Mouse (Mus musculus): ENCODE results near the gene Rin3. TPM values are rescaled to one million over a fixed set of nuclear protein-coding genes. Genes with fewer than 3 reads are reported as not detected.

Gene Rin3
- polyA plus RNA-seq, 1 experiment from 2014 or later = 1.6 TPM

DNA sequence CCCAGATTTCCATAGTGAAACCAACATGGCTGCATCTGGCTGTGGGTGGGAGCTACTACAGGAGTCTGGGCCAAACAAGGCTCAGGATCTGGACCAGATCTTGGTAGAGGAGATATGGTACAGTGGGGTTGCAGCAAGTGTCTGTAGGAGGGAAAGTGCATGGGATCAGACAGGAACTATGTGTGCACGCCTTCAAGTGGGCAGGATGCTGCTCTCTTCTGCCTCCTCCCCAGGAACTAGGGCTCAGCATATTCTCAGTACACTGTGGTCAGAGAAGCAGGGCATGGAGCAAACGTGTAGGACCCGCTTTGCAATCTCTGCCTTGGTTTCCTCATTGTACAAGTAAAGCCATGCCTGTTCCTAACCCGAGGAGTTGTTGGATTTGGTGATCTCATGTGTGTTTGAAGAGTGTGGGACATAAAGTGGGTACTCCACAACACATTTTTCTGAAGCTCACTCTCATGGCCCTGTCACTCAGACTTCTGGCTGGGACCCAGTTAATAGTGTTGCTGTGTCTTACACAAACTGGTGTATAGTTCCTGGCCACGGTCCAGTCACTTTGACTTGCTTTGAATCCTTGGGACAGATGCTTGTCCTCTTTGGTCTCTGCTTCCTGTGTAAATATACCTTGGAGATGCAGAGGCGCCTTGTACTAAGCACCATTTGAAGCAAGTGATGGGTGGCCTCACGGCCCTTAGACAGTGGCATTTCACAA lies 9.8 kb downstream of the Rin3 start:
- no peaks in the 10 kb centered on the region for H3K4me1 ChIP-seq (ENCODE audit: control insufficient read depth, insufficient read depth, low read length)
- 87% methylated on average over 7 of the region's 7 CpGs for WGBS
- H3K4me3 ChIP-seq (ENCODE audit: low read depth, low read length) = no peak overlapping the region
- no peaks in the 10 kb centered on the region for H3K9me3 ChIP-seq (replicated peaks; ENCODE audit: control insufficient read depth, low read length, poor library complexity, severe bottlenecking)
- H3K27me3 ChIP-seq (ENCODE audit: control insufficient read depth, insufficient read depth, low read depth, low read length) = no peaks in the 10 kb centered on the region
- H3K36me3 ChIP-seq (ENCODE audit: control insufficient read depth, insufficient read depth, low read length) = no peaks in the 10 kb centered on the region
- no peak overlapping the region for H3K9ac ChIP-seq (ENCODE audit: low read depth, low read length)
- no peak overlapping the region for H3K27ac ChIP-seq (ENCODE audit: low read length)
- ATAC-seq = no peak
- no peak overlapping the region for H3K4me2 ChIP-seq (ENCODE audit: low read length)

DNA sequence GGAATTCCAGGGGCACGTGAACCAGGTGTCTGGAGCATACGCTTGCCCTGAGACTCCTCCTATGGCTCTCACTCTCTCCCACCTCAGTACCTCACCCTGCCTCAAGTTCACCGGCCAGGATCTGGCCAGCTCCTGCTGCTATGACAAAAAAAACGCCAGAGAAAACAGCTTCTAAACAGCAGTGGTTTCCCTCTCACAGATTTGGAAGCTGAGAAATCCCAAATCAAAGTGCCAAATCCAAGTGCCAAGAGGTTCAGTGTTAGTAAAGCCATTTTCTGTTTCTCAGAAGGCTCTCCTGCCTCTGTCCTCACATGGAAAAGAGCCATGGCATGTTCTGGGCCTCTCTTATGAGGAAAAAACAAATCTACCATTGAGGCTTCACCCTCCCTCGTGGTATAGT lies 11.8 kb downstream of the Rin3 start:
- WGBS = 77% methylated on average over 5 of the region's 5 CpGs
- Histone ChIP-seq H3K9me3 (replicated peaks; ENCODE audit: control insufficient read depth, low read length, poor library complexity, severe bottlenecking) (no peaks in the 10 kb centered on the region), H3K27me3 (ENCODE audit: control insufficient read depth, insufficient read depth, low read depth, low read length) (no peaks in the 10 kb centered on the region), H3K27ac (ENCODE audit: low read length) (no peak overlapping the region), H3K9ac (ENCODE audit: low read depth, low read length) (no peak overlapping the region), H3K36me3 (ENCODE audit: control insufficient read depth, insufficient read depth, low read length) (no peaks in the 10 kb centered on the region), H3K4me3 (ENCODE audit: low read depth, low read length) (no peak overlapping the region), H3K4me2 (ENCODE audit: low read length) (no peak overlapping the region), H3K4me1 (ENCODE audit: control insufficient read depth, insufficient read depth, low read length) (no peaks in the 10 kb centered on the region)
- no peak for ATAC-seq

DNA sequence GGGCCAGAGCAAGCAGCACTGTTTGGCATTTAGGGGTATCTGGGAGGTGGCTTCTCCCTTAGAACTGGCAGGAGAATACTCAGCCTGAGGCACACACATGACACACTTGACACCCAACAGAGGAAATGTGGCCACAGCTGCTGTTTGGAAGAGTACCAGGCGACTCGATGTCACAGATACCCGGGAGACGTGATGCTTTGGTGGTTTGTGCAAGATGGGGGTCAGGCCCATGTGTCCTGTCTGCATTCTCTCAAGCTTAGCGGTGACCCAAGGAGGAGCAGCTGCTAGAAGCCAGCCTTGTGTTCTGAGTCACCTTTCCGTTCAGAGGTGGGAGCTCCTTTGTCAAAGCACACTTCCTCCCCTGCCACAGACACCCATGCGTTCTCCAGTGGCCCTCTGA lies 12.4 kb downstream of the Rin3 start:
- 0 out of 2 replicates have a peak overlapping the region, but pooled peaks have one; percentile 10 for H3K9ac ChIP-seq (ENCODE audit: low read depth, low read length)
- H3K9me3 ChIP-seq (replicated peaks; ENCODE audit: control insufficient read depth, low read length, poor library complexity, severe bottlenecking) = no peaks in the 10 kb centered on the region
- H3K27me3 ChIP-seq (ENCODE audit: control insufficient read depth, insufficient read depth, low read depth, low read length) = no peaks in the 10 kb centered on the region
- no peaks in the 10 kb centered on the region for H3K36me3 ChIP-seq (ENCODE audit: control insufficient read depth, insufficient read depth, low read length)
- H3K4me1 ChIP-seq (ENCODE audit: control insufficient read depth, insufficient read depth, low read length) = no peaks in the 10 kb centered on the region
- 0 out of 2 replicates have a peak, but pooled peaks have one; percentile 8 for ATAC-seq
- H3K27ac ChIP-seq (ENCODE audit: low read length) = no peak overlapping the region
- H3K4me3 ChIP-seq (ENCODE audit: low read depth, low read length) = no peak overlapping the region
- WGBS = 74% methylated on average over 7 of the region's 7 CpGs
- H3K4me2 ChIP-seq (ENCODE audit: low read length) = no peak overlapping the region

DNA sequence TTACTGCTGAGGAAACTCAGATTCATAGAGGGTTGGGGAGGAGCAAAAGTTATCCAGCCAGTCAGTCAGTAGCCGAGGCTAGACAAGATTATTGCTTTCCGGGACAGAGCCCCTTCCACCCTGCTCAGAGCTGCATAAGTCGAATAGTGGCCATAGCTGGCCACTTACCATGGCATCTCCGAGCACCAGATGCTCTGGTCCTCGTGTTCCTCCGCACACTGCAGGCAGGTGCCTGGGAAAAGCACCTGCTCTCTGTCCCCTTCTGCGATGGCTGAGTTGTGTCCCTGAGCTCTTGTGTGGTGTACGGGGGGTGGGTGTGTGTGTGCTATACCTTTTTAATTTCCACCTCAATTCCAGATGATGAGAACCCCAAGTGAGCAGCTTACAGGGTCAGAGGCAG lies 12.8 kb downstream of the Rin3 start:
- Histone ChIP-seq H3K9me3 (replicated peaks; ENCODE audit: control insufficient read depth, low read length, poor library complexity, severe bottlenecking) (no peaks in the 10 kb centered on the region), H3K27me3 (ENCODE audit: control insufficient read depth, insufficient read depth, low read depth, low read length) (no peaks in the 10 kb centered on the region), H3K9ac (ENCODE audit: low read depth, low read length) (0 out of 2 replicates have a peak overlapping the region, but pooled peaks have one; percentile 10), H3K4me3 (ENCODE audit: low read depth, low read length) (no peak overlapping the region), H3K4me2 (ENCODE audit: low read length) (no peak overlapping the region), H3K4me1 (ENCODE audit: control insufficient read depth, insufficient read depth, low read length) (no peaks in the 10 kb centered on the region), H3K36me3 (ENCODE audit: control insufficient read depth, insufficient read depth, low read length) (no peaks in the 10 kb centered on the region), H3K27ac (ENCODE audit: low read length) (no peak overlapping the region)
- 0 out of 2 replicates have a peak, but pooled peaks have one; percentile 11 for ATAC-seq
- WGBS = 81% methylated on average over 8 of the region's 8 CpGs

DNA sequence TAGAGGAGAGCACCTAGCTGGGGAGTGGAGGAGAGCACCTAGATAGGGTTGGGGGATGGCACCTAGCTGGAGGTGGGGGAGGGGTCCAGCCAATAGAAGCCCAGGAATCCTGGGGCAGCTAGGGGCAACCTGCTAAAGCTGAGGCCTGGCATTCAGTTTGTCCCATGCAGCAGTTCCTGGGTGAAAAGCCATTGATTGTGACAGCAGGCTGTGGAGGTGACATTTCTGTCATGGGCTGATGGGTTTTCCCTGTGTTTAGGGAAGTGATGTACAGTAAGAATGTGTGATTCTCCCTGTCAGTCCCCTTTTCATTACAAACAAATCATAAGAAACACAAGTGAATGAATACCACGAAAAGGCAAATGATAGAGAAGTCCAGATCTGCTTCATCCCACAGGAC lies 13.5 kb downstream of the Rin3 start:
- H3K27me3 ChIP-seq (ENCODE audit: control insufficient read depth, insufficient read depth, low read depth, low read length) = no peaks in the 10 kb centered on the region
- H3K4me1 ChIP-seq (ENCODE audit: control insufficient read depth, insufficient read depth, low read length) = no peaks in the 10 kb centered on the region
- no peaks in the 10 kb centered on the region for H3K36me3 ChIP-seq (ENCODE audit: control insufficient read depth, insufficient read depth, low read length)
- H3K27ac ChIP-seq (ENCODE audit: low read length) = no peak overlapping the region
- ATAC-seq = no peak
- H3K4me2 ChIP-seq (ENCODE audit: low read length) = no peak overlapping the region
- WGBS = 73% methylated on average over 1 of the region's 1 CpGs
- no peak overlapping the region for H3K4me3 ChIP-seq (ENCODE audit: low read depth, low read length)
- H3K9me3 ChIP-seq (replicated peaks; ENCODE audit: control insufficient read depth, low read length, poor library complexity, severe bottlenecking) = no peaks in the 10 kb centered on the region
- H3K9ac ChIP-seq (ENCODE audit: low read depth, low read length) = no peak overlapping the region

DNA sequence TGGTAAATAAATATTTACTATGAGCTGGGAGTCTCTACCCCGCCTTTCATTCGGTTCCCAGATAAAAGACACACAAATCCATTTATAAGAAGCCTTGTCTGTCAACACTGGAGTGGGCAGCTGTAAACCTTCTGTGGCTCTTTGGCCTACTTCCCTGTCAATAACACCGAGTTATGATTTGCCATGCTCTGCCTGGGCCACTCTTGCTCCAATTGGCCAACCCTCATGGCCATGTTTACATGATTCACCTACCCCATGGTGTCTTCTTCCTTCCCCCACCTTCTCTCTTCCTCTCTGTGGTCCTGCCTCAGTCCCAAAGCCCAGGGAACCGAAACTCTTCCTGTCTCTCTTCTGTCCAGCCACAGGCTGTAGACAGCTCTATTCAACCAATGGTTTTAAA lies 14.1 kb downstream of the Rin3 start:
- H3K9me3 ChIP-seq (replicated peaks; ENCODE audit: control insufficient read depth, low read length, poor library complexity, severe bottlenecking) = no peaks in the 10 kb centered on the region
- no peak for ATAC-seq
- no peak overlapping the region for H3K9ac ChIP-seq (ENCODE audit: low read depth, low read length)
- no peak overlapping the region for H3K4me3 ChIP-seq (ENCODE audit: low read depth, low read length)
- no peak overlapping the region for H3K4me2 ChIP-seq (ENCODE audit: low read length)
- WGBS = 84% methylated on average over 4 of the region's 4 CpGs
- no peak overlapping the region for H3K27ac ChIP-seq (ENCODE audit: low read length)
- no peaks in the 10 kb centered on the region for H3K27me3 ChIP-seq (ENCODE audit: control insufficient read depth, insufficient read depth, low read depth, low read length)
- no peaks in the 10 kb centered on the region for H3K4me1 ChIP-seq (ENCODE audit: control insufficient read depth, insufficient read depth, low read length)
- no peaks in the 10 kb centered on the region for H3K36me3 ChIP-seq (ENCODE audit: control insufficient read depth, insufficient read depth, low read length)

DNA sequence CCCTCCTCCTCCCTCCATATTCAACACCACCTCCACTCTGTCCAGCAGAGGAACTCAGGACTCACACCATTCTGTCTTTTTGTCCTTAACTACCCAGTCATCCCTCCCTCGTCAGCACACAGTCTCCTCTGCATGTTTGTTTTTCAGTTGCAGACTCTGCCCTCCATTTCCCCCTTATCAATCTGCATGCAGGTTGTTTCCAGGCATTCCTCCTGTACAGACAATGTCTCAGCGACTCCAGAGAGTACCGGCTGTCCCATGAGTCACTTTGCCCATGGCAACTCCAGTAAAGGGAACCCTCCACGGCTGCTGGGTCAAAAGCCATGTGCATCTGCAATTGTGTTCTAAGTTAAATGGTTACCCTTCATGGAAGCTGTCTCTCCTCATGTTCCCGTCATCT lies 16.4 kb downstream of the Rin3 start:
- Histone ChIP-seq H3K4me1 (ENCODE audit: control insufficient read depth, insufficient read depth, low read length) (no peaks in the 10 kb centered on the region), H3K9ac (ENCODE audit: low read depth, low read length) (no peak overlapping the region), H3K27ac (ENCODE audit: low read length) (no peak overlapping the region), H3K27me3 (ENCODE audit: control insufficient read depth, insufficient read depth, low read depth, low read length) (no peaks in the 10 kb centered on the region), H3K4me3 (ENCODE audit: low read depth, low read length) (no peak overlapping the region), H3K9me3 (replicated peaks; ENCODE audit: control insufficient read depth, low read length, poor library complexity, severe bottlenecking) (no peaks in the 10 kb centered on the region), H3K36me3 (ENCODE audit: control insufficient read depth, insufficient read depth, low read length) (no peaks in the 10 kb centered on the region), H3K4me2 (ENCODE audit: low read length) (no peak overlapping the region)
- 74% methylated on average over 5 of the region's 5 CpGs for WGBS
- ATAC-seq = no peak

DNA sequence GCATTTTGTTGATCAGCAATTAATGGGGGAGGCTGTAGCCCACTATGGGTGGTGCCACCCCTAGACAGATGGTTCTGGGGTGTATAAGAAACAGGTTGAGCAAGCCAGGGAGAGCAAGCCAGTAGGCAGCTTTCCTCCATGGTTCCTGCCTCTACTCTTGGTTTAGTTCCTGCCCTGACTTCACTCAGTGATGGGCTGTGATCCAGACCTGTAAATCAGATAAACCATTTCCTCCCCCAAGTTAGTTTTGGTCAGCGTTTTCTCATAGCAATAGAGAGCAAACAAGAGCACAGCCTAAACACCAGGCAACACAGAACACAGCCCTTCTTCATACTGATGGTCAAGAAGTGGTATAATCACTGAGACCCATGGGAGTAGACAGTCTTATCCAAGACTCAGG lies 18.7 kb downstream of the Rin3 start:
- no peak overlapping the region for H3K4me2 ChIP-seq (ENCODE audit: low read length)
- H3K27ac ChIP-seq (ENCODE audit: low read length) = no peak overlapping the region
- no peak for ATAC-seq
- no peak overlapping the region for H3K4me3 ChIP-seq (ENCODE audit: low read depth, low read length)
- no peaks in the 10 kb centered on the region for H3K9me3 ChIP-seq (replicated peaks; ENCODE audit: control insufficient read depth, low read length, poor library complexity, severe bottlenecking)
- no peaks in the 10 kb centered on the region for H3K4me1 ChIP-seq (ENCODE audit: control insufficient read depth, insufficient read depth, low read length)
- H3K36me3 ChIP-seq (ENCODE audit: control insufficient read depth, insufficient read depth, low read length) = no peaks in the 10 kb centered on the region
- 81% methylated on average over 1 of the region's 1 CpGs for WGBS
- no peak overlapping the region for H3K9ac ChIP-seq (ENCODE audit: low read depth, low read length)
- H3K27me3 ChIP-seq (ENCODE audit: control insufficient read depth, insufficient read depth, low read depth, low read length) = no peaks in the 10 kb centered on the region

DNA sequence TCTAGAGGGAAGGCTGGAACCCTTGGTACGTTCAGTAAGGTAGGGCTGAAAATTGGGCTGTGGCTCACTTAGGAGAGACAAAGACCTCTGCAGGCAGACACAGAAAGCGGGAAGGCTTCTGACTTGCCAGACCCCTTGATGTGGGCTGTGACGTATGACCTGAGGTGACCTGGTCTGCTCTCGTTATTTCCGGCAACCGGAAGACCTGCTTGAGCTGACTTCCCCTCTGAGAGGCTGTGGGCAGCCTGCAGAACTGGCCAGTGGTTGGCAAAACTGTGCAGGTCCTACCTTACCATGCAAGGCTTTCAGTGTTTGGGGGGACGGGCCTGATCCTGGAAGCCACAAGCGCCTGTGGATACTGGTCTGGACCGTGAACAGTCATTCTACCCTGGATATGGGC lies 19.5 kb downstream of the Rin3 start:
- no peaks in the 10 kb centered on the region for H3K9me3 ChIP-seq (replicated peaks; ENCODE audit: control insufficient read depth, low read length, poor library complexity, severe bottlenecking)
- WGBS = 83% methylated on average over 9 of the region's 9 CpGs
- H3K4me1 ChIP-seq (ENCODE audit: control insufficient read depth, insufficient read depth, low read length) = no peaks in the 10 kb centered on the region
- no peak for ATAC-seq
- H3K36me3 ChIP-seq (ENCODE audit: control insufficient read depth, insufficient read depth, low read length) = no peaks in the 10 kb centered on the region
- no peak overlapping the region for H3K9ac ChIP-seq (ENCODE audit: low read depth, low read length)
- no peaks in the 10 kb centered on the region for H3K27me3 ChIP-seq (ENCODE audit: control insufficient read depth, insufficient read depth, low read depth, low read length)
- no peak overlapping the region for H3K4me3 ChIP-seq (ENCODE audit: low read depth, low read length)
- H3K4me2 ChIP-seq (ENCODE audit: low read length) = no peak overlapping the region
- H3K27ac ChIP-seq (ENCODE audit: low read length) = no peak overlapping the region

Measured in midbrain, embryonic 16.5 days (tissue).